Mouse (Mus musculus): ENCODE measurements around the gene Btnl1.

GRCm38 (mm10) chr17:34388513-34388912, 11.6 kb downstream of the Btnl1 start:
- TF ChIP-seq EP300 (IDR thresholded peaks at IDR 0.05) (no peak), CTCF (IDR thresholded peaks at IDR 0.05) (peak; percentile 74)

Measured in lung, postnatal 0 days (tissue).